Mouse (Mus musculus): Measurements from ENCODE around the gene Mettl24. TPM values are rescaled to one million over a fixed set of nuclear protein-coding genes. Genes with fewer than 3 reads are reported as not detected.
"Not testable (repeated sequence)": the region's sequence is repeated elsewhere in the genome, so short reads cannot be mapped to it uniquely, and the experiment has no call there.

Mettl24 gene
- polyA plus RNA-seq, 1 experiment from 2014 or later = 2.9 TPM

- Histone ChIP-seq H3K4me1 (replicated peaks) (peaks cover 6% of the 10 kb centered on the region; the same call in 1 of the 2 replicates), H3K4me2 (no peak overlapping the region), H3K4me3 (no peak overlapping the region), H3K36me3 (no peaks in the 10 kb centered on the region), H3K27ac (no peak overlapping the region), H3K9me3 (replicated peaks) (no peaks in the 10 kb centered on the region), H3K9ac (no peak overlapping the region), H3K27me3 (no peaks in the 10 kb centered on the region)
- ATAC-seq (replicated peaks; ENCODE audit: insufficient number of reproducible peaks, insufficient read depth, low FRiP score, low read depth) = no peak
- 78% methylated on average over 5 of the region's 5 CpGs for WGBS
Observed at GRCm38 (mm10) chr10:40763084-40763720, 80.1 kb downstream of the Mettl24 start.

- Histone ChIP-seq H3K9me3 (replicated peaks) (no peaks in the 10 kb centered on the region), H3K36me3 (no peaks in the 10 kb centered on the region), H3K4me3 (no peak overlapping the region), H3K27ac (no peak overlapping the region), H3K4me2 (no peak overlapping the region), H3K27me3 (no peaks in the 10 kb centered on the region), H3K4me1 (replicated peaks) (no peaks in the 10 kb centered on the region), H3K9ac (no peak overlapping the region)
- ATAC-seq (replicated peaks; ENCODE audit: insufficient number of reproducible peaks, insufficient read depth, low FRiP score, low read depth) = no peak
- 73% methylated on average over 4 of the region's 4 CpGs for WGBS
Observed at GRCm38 (mm10) chr10:40772266-40772665, 89.2 kb downstream of the Mettl24 start.

- Histone ChIP-seq H3K4me1 (replicated peaks) (no peaks in the 10 kb centered on the region), H3K4me2 (no peak overlapping the region), H3K4me3 (no peak overlapping the region), H3K9me3 (replicated peaks) (no peaks in the 10 kb centered on the region), H3K9ac (no peak overlapping the region), H3K27me3 (no peaks in the 10 kb centered on the region), H3K36me3 (no peaks in the 10 kb centered on the region), H3K27ac (no peak overlapping the region)
- 69% methylated on average over 11 of the region's 11 CpGs for WGBS
- no peak for ATAC-seq (replicated peaks; ENCODE audit: insufficient number of reproducible peaks, insufficient read depth, low FRiP score, low read depth)
Observed at GRCm38 (mm10) chr10:40775151-40775550, 92.1 kb downstream of the Mettl24 start.

GRCm38 (mm10) chr10:40775655-40776054 lies 92.6 kb downstream of the Mettl24 start:
- no peaks in the 10 kb centered on the region for H3K27me3 ChIP-seq
- no peak overlapping the region for H3K4me2 ChIP-seq
- no peaks in the 10 kb centered on the region for H3K4me1 ChIP-seq (replicated peaks)
- WGBS = 88% methylated on average over 4 of the region's 4 CpGs
- H3K36me3 ChIP-seq = no peaks in the 10 kb centered on the region
- no peak overlapping the region for H3K4me3 ChIP-seq
- no peak overlapping the region for H3K27ac ChIP-seq
- H3K9me3 ChIP-seq (replicated peaks) = no peaks in the 10 kb centered on the region
- no peak for ATAC-seq (replicated peaks; ENCODE audit: insufficient number of reproducible peaks, insufficient read depth, low FRiP score, low read depth)
- H3K9ac ChIP-seq = no peak overlapping the region

GRCm38 (mm10) chr10:40777171-40777570 lies 94.1 kb downstream of the Mettl24 start:
- Histone ChIP-seq H3K4me1 (replicated peaks) (no peaks in the 10 kb centered on the region), H3K4me2 (no peak overlapping the region), H3K27ac (no peak overlapping the region), H3K4me3 (no peak overlapping the region), H3K9ac (no peak overlapping the region), H3K36me3 (no peaks in the 10 kb centered on the region), H3K27me3 (no peaks in the 10 kb centered on the region), H3K9me3 (replicated peaks) (no peaks in the 10 kb centered on the region)
- ATAC-seq (replicated peaks; ENCODE audit: insufficient number of reproducible peaks, insufficient read depth, low FRiP score, low read depth) = no peak
- 24% methylated on average over 2 of the region's 2 CpGs for WGBS

GRCm38 (mm10) chr10:40778472-40778871 lies 95.4 kb downstream of the Mettl24 start:
- ATAC-seq (replicated peaks; ENCODE audit: insufficient number of reproducible peaks, insufficient read depth, low FRiP score, low read depth) = no peak
- H3K27ac ChIP-seq = no peak overlapping the region
- no peak overlapping the region for H3K4me2 ChIP-seq
- no peaks in the 10 kb centered on the region for H3K4me1 ChIP-seq (replicated peaks)
- no peak overlapping the region for H3K9ac ChIP-seq
- no peaks in the 10 kb centered on the region for H3K9me3 ChIP-seq (replicated peaks)
- WGBS = 86% methylated on average over 4 of the region's 4 CpGs
- no peak overlapping the region for H3K4me3 ChIP-seq
- H3K36me3 ChIP-seq = no peaks in the 10 kb centered on the region
- no peaks in the 10 kb centered on the region for H3K27me3 ChIP-seq

GRCm38 (mm10) chr10:40790406-40790805 lies 107.3 kb downstream of the Mettl24 start:
- Histone ChIP-seq H3K9ac (no peak overlapping the region), H3K4me1 (replicated peaks) (no peaks in the 10 kb centered on the region), H3K36me3 (no peaks in the 10 kb centered on the region), H3K4me3 (no peak overlapping the region), H3K4me2 (no peak overlapping the region), H3K27ac (no peak overlapping the region), H3K9me3 (replicated peaks) (no peaks in the 10 kb centered on the region), H3K27me3 (no peaks in the 10 kb centered on the region)
- WGBS = 72% methylated on average over 3 of the region's 3 CpGs
- ATAC-seq (replicated peaks; ENCODE audit: insufficient number of reproducible peaks, insufficient read depth, low FRiP score, low read depth) = no peak

- 81% methylated on average over 3 of the region's 3 CpGs for WGBS
- H3K4me1 ChIP-seq (replicated peaks) = no peaks in the 10 kb centered on the region
- no peak for ATAC-seq (replicated peaks; ENCODE audit: insufficient number of reproducible peaks, insufficient read depth, low FRiP score, low read depth)
- H3K4me2 ChIP-seq = no peak overlapping the region
- H3K9me3 ChIP-seq (replicated peaks) = no peaks in the 10 kb centered on the region
- no peak overlapping the region for H3K4me3 ChIP-seq
- H3K27me3 ChIP-seq = no peaks in the 10 kb centered on the region
- H3K9ac ChIP-seq = no peak overlapping the region
- no peak overlapping the region for H3K27ac ChIP-seq
- H3K36me3 ChIP-seq = no peaks in the 10 kb centered on the region
Observed at GRCm38 (mm10) chr10:40792115-40792514, 109.0 kb downstream of the Mettl24 start.

GRCm38 (mm10) chr10:40805221-40805620 lies 122.1 kb downstream of the Mettl24 start:
- H3K4me2 ChIP-seq = no peak overlapping the region
- WGBS = 85% methylated on average over 1 of the region's 1 CpGs
- no peak overlapping the region for H3K9ac ChIP-seq
- no peak overlapping the region for H3K27ac ChIP-seq
- ATAC-seq (replicated peaks; ENCODE audit: insufficient number of reproducible peaks, insufficient read depth, low FRiP score, low read depth) = no peak
- no peaks in the 10 kb centered on the region for H3K27me3 ChIP-seq
- no peaks in the 10 kb centered on the region for H3K36me3 ChIP-seq
- no peaks in the 10 kb centered on the region for H3K9me3 ChIP-seq (replicated peaks)
- H3K4me3 ChIP-seq = no peak overlapping the region
- no peaks in the 10 kb centered on the region for H3K4me1 ChIP-seq (replicated peaks)

GRCm38 (mm10) chr10:40806221-40806620 lies 123.1 kb downstream of the Mettl24 start:
- ATAC-seq (replicated peaks; ENCODE audit: insufficient number of reproducible peaks, insufficient read depth, low FRiP score, low read depth) = no peak
- Histone ChIP-seq H3K4me1 (replicated peaks) (no peaks in the 10 kb centered on the region), H3K4me2 (no peak overlapping the region), H3K4me3 (no peak overlapping the region), H3K36me3 (no peaks in the 10 kb centered on the region), H3K9me3 (replicated peaks) (no peaks in the 10 kb centered on the region), H3K27me3 (no peaks in the 10 kb centered on the region), H3K27ac (no peak overlapping the region), H3K9ac (no peak overlapping the region)
- WGBS = 83% methylated on average over 4 of the region's 4 CpGs

GRCm38 (mm10) chr10:40809411-40809910 lies 126.4 kb downstream of the Mettl24 start:
- not testable (repeated sequence) for H3K36me3 ChIP-seq; H3K27ac ChIP-seq; H3K4me2 ChIP-seq; H3K9me3 ChIP-seq (replicated peaks); H3K4me1 ChIP-seq (replicated peaks); H3K27me3 ChIP-seq; ATAC-seq (replicated peaks; ENCODE audit: insufficient number of reproducible peaks, insufficient read depth, low FRiP score, low read depth); H3K9ac ChIP-seq; H3K4me3 ChIP-seq
- WGBS = 45% methylated on average over 5 of the region's 5 CpGs

GRCm38 (mm10) chr10:40813627-40814026 lies 130.5 kb downstream of the Mettl24 start:
- WGBS = 67% methylated on average over 4 of the region's 4 CpGs
- Histone ChIP-seq H3K27me3 (no peaks in the 10 kb centered on the region), H3K27ac (no peak overlapping the region), H3K9me3 (replicated peaks) (no peaks in the 10 kb centered on the region), H3K36me3 (no peaks in the 10 kb centered on the region), H3K4me2 (no peak overlapping the region), H3K4me1 (replicated peaks) (no peaks in the 10 kb centered on the region), H3K9ac (no peak overlapping the region), H3K4me3 (no peak overlapping the region)
- no peak for ATAC-seq (replicated peaks; ENCODE audit: insufficient number of reproducible peaks, insufficient read depth, low FRiP score, low read depth)
